Mouse (Mus musculus): Measurements from ENCODE around the gene Myh2. TPM values are rescaled to one million over a fixed set of nuclear protein-coding genes. Genes with fewer than 3 reads are reported as not detected.

The Myh2 gene
- polyA plus RNA-seq, 1 experiment = 6.8 TPM

- no peak overlapping the region for H3K27ac ChIP-seq (ENCODE audit: control insufficient read depth, insufficient read depth, low read depth, low read length, poor library complexity)
- WGBS = 76% methylated on average over 4 of the region's 4 CpGs
- H3K4me1 ChIP-seq (ENCODE audit: control insufficient read depth, insufficient read depth, low read length) = no peaks in the 10 kb centered on the region
- H3K4me3 ChIP-seq (replicated peaks; ENCODE audit: control insufficient read depth, low read depth, low read length) = no peak overlapping the region
- TF ChIP-seq POLR2A (IDR thresholded peaks at IDR 0.05; ENCODE audit: borderline replicate concordance, control insufficient read depth, low read depth, low read length) (no peak), CTCF (IDR thresholded peaks at IDR 0.05; ENCODE audit: control insufficient read depth, insufficient read depth, low read length) (no peak)
Observed at GRCm38 (mm10) chr11:67148286-67149012, 22.4 kb upstream of the Myh2 start.

- TF ChIP-seq POLR2A (IDR thresholded peaks at IDR 0.05; ENCODE audit: borderline replicate concordance, control insufficient read depth, low read depth, low read length) = no peak
- no peak for TF ChIP-seq CTCF (IDR thresholded peaks at IDR 0.05; ENCODE audit: control insufficient read depth, insufficient read depth, low read length)
- no peaks in the 10 kb centered on the region for H3K4me1 ChIP-seq (ENCODE audit: control insufficient read depth, insufficient read depth, low read length)
- no peak overlapping the region for H3K27ac ChIP-seq (ENCODE audit: control insufficient read depth, insufficient read depth, low read depth, low read length, poor library complexity)
- no peak overlapping the region for H3K4me3 ChIP-seq (replicated peaks; ENCODE audit: control insufficient read depth, low read depth, low read length)
- 77% methylated on average over 2 of the region's 2 CpGs for WGBS
Observed at GRCm38 (mm10) chr11:67150237-67150636, 20.6 kb upstream of the Myh2 start.

GRCm38 (mm10) chr11:67151159-67151558 is 19.7 kb upstream of the Myh2 start:
- no peak overlapping the region for H3K27ac ChIP-seq (ENCODE audit: control insufficient read depth, insufficient read depth, low read depth, low read length, poor library complexity)
- H3K4me1 ChIP-seq (ENCODE audit: control insufficient read depth, insufficient read depth, low read length) = no peaks in the 10 kb centered on the region
- no peak overlapping the region for H3K4me3 ChIP-seq (replicated peaks; ENCODE audit: control insufficient read depth, low read depth, low read length)
- TF ChIP-seq CTCF (IDR thresholded peaks at IDR 0.05; ENCODE audit: control insufficient read depth, insufficient read depth, low read length) = no peak
- TF ChIP-seq POLR2A (IDR thresholded peaks at IDR 0.05; ENCODE audit: borderline replicate concordance, control insufficient read depth, low read depth, low read length) = no peak
- WGBS = 68% methylated on average over 3 of the region's 3 CpGs

GRCm38 (mm10) chr11:67151651-67152630 is 18.9 kb upstream of the Myh2 start:
- H3K27ac ChIP-seq (ENCODE audit: control insufficient read depth, insufficient read depth, low read depth, low read length, poor library complexity) = no peak overlapping the region
- TF ChIP-seq CTCF (IDR thresholded peaks at IDR 0.05; ENCODE audit: control insufficient read depth, insufficient read depth, low read length) (no peak), POLR2A (IDR thresholded peaks at IDR 0.05; ENCODE audit: borderline replicate concordance, control insufficient read depth, low read depth, low read length) (no peak)
- 81% methylated on average over 16 of the region's 16 CpGs for WGBS
- no peak overlapping the region for H3K4me3 ChIP-seq (replicated peaks; ENCODE audit: control insufficient read depth, low read depth, low read length)
- H3K4me1 ChIP-seq (ENCODE audit: control insufficient read depth, insufficient read depth, low read length) = no peaks in the 10 kb centered on the region

- Histone ChIP-seq H3K4me1 (ENCODE audit: control insufficient read depth, insufficient read depth, low read length) (no peaks in the 10 kb centered on the region), H3K27ac (ENCODE audit: control insufficient read depth, insufficient read depth, low read depth, low read length, poor library complexity) (no peak overlapping the region), H3K4me3 (replicated peaks; ENCODE audit: control insufficient read depth, low read depth, low read length) (no peak overlapping the region)
- WGBS = 37% methylated on average over 1 of the region's 1 CpGs
- no peak for TF ChIP-seq POLR2A (IDR thresholded peaks at IDR 0.05; ENCODE audit: borderline replicate concordance, control insufficient read depth, low read depth, low read length)
- no peak for TF ChIP-seq CTCF (IDR thresholded peaks at IDR 0.05; ENCODE audit: control insufficient read depth, insufficient read depth, low read length)
Observed at GRCm38 (mm10) chr11:67153123-67153522, 17.7 kb upstream of the Myh2 start.

- 45% methylated on average over 1 of the region's 1 CpGs for WGBS
- no peak overlapping the region for H3K4me3 ChIP-seq (replicated peaks; ENCODE audit: control insufficient read depth, low read depth, low read length)
- TF ChIP-seq CTCF (IDR thresholded peaks at IDR 0.05; ENCODE audit: control insufficient read depth, insufficient read depth, low read length) (no peak), POLR2A (IDR thresholded peaks at IDR 0.05; ENCODE audit: borderline replicate concordance, control insufficient read depth, low read depth, low read length) (no peak)
- no peak overlapping the region for H3K27ac ChIP-seq (ENCODE audit: control insufficient read depth, insufficient read depth, low read depth, low read length, poor library complexity)
- H3K4me1 ChIP-seq (ENCODE audit: control insufficient read depth, insufficient read depth, low read length) = no peaks in the 10 kb centered on the region
Observed at GRCm38 (mm10) chr11:67153843-67154242, 17.0 kb upstream of the Myh2 start.

- H3K4me1 ChIP-seq (ENCODE audit: control insufficient read depth, insufficient read depth, low read length) = no peaks in the 10 kb centered on the region
- WGBS = 76% methylated on average over 2 of the region's 2 CpGs
- no peak overlapping the region for H3K27ac ChIP-seq (ENCODE audit: control insufficient read depth, insufficient read depth, low read depth, low read length, poor library complexity)
- TF ChIP-seq CTCF (IDR thresholded peaks at IDR 0.05; ENCODE audit: control insufficient read depth, insufficient read depth, low read length) = no peak
- TF ChIP-seq POLR2A (IDR thresholded peaks at IDR 0.05; ENCODE audit: borderline replicate concordance, control insufficient read depth, low read depth, low read length) = no peak
- H3K4me3 ChIP-seq (replicated peaks; ENCODE audit: control insufficient read depth, low read depth, low read length) = no peak overlapping the region
Observed at GRCm38 (mm10) chr11:67155650-67156049, 15.2 kb upstream of the Myh2 start.

GRCm38 (mm10) chr11:67160131-67160530 is 10.7 kb upstream of the Myh2 start:
- no peak for TF ChIP-seq POLR2A (IDR thresholded peaks at IDR 0.05; ENCODE audit: borderline replicate concordance, control insufficient read depth, low read depth, low read length)
- TF ChIP-seq CTCF (IDR thresholded peaks at IDR 0.05; ENCODE audit: control insufficient read depth, insufficient read depth, low read length) = no peak
- WGBS = 70% methylated on average over 3 of the region's 3 CpGs
- Histone ChIP-seq H3K4me1 (ENCODE audit: control insufficient read depth, insufficient read depth, low read length) (no peaks in the 10 kb centered on the region), H3K27ac (ENCODE audit: control insufficient read depth, insufficient read depth, low read depth, low read length, poor library complexity) (no peak overlapping the region), H3K4me3 (replicated peaks; ENCODE audit: control insufficient read depth, low read depth, low read length) (no peak overlapping the region)
